Comparison of ENCODE assay signal across 15 mouse cellular contexts in genomic region chr8:120034471-120034870, GRCm38 (mm10). TPM values are rescaled to one million over a fixed set of nuclear protein-coding genes. Genes with fewer than 3 reads are reported as not detected.
DNase-seq lines count a peak whose midpoint lies in the region; ATAC-seq and TF ChIP-seq lines count a peak whose summit lies in the region.
"Had no signal": no experiment of that assay in that cellular context is flagged by ENCODE, and none has a peak within 500 bp of the region (broad histone marks: within the 10 kb centered on the region; RNA-seq: fewer than 3 reads in every experiment).

No protein-coding gene starts in this region.

- no peak for TF ChIP-seq CTCF in brain, embryonic 14.5 days (IDR thresholded peaks at IDR 0.05; ENCODE audit: borderline replicate concordance, extremely low read depth, insufficient read depth, insufficient read length)

- H3K4me3 ChIP-seq in heart, embryonic 10.5 days = no peak overlapping the region
- no peak overlapping the region for H3K4me3 ChIP-seq in heart, embryonic 12.5 days
- H3K4me3 ChIP-seq in midbrain, embryonic 11.5 days (ENCODE audit: low read depth, low read length) = no peak overlapping the region
- no peak overlapping the region for H3K4me3 ChIP-seq in midbrain, embryonic 13.5 days (replicated peaks)
- no peak overlapping the region for H3K4me3 ChIP-seq in limb, embryonic 11.5 days (ENCODE audit: low read depth, low read length)
- no peak overlapping the region for H3K4me3 ChIP-seq in liver, embryonic 12.5 days
- H3K4me3 ChIP-seq: embryonic facial prominence, embryonic 15.5 days; heart, embryonic 13.5 days; neural tube, embryonic 12.5 days had no signal

- 51% methylated on average over 6 of the region's 6 CpGs for WGBS in heart, embryonic 10.5 days
- WGBS in heart, embryonic 12.5 days = 53% methylated on average over 6 of the region's 6 CpGs
- WGBS in midbrain, embryonic 11.5 days = 24% methylated on average over 6 of the region's 6 CpGs
- WGBS in midbrain, embryonic 13.5 days = 30% methylated on average over 6 of the region's 6 CpGs
- WGBS in limb, embryonic 11.5 days = 58% methylated on average over 6 of the region's 6 CpGs
- WGBS in liver, embryonic 12.5 days (ENCODE audit: insufficient replicate concordance) = 62% methylated on average over 6 of the region's 6 CpGs

- peaks cover 51% of the 10 kb centered on the region for H3K4me1 ChIP-seq in heart, embryonic 10.5 days
- peaks cover 31% of the 10 kb centered on the region for H3K4me1 ChIP-seq in heart, embryonic 12.5 days (replicated peaks)
- H3K4me1 ChIP-seq in midbrain, embryonic 11.5 days (ENCODE audit: control insufficient read depth, insufficient read depth, low read length) = peaks cover 13% of the 10 kb centered on the region
- peaks cover 4% of the 10 kb centered on the region; the same call in 1 of the 2 replicates for H3K4me1 ChIP-seq in midbrain, embryonic 13.5 days (replicated peaks)
- peaks cover 21% of the 10 kb centered on the region for H3K4me1 ChIP-seq in limb, embryonic 11.5 days (ENCODE audit: control insufficient read depth, insufficient read depth, low read length)
- no peaks in the 10 kb centered on the region for H3K4me1 ChIP-seq in liver, embryonic 12.5 days

- no peaks in the 10 kb centered on the region for H3K36me3 ChIP-seq in heart, embryonic 10.5 days
- H3K36me3 ChIP-seq in heart, embryonic 12.5 days = no peaks in the 10 kb centered on the region
- H3K36me3 ChIP-seq in midbrain, embryonic 11.5 days (ENCODE audit: control insufficient read depth, insufficient read depth, low read length) = no peaks in the 10 kb centered on the region
- H3K36me3 ChIP-seq in midbrain, embryonic 13.5 days = no peaks in the 10 kb centered on the region
- no peaks in the 10 kb centered on the region; the same call in 1 of the 2 replicates for H3K36me3 ChIP-seq in limb, embryonic 11.5 days (ENCODE audit: control insufficient read depth, insufficient read depth, low read length)
- H3K36me3 ChIP-seq in liver, embryonic 12.5 days = no peaks in the 10 kb centered on the region
- H3K36me3 ChIP-seq: embryonic facial prominence, embryonic 15.5 days; heart, embryonic 13.5 days; neural tube, embryonic 12.5 days had no signal

- H3K27ac ChIP-seq in heart, embryonic 10.5 days = peak overlapping the region; percentile 49
- no peak overlapping the region for H3K27ac ChIP-seq in heart, embryonic 12.5 days (ENCODE audit: poor library complexity, severe bottlenecking)
- H3K27ac ChIP-seq in midbrain, embryonic 11.5 days (ENCODE audit: low read depth, low read length) = peak overlapping the region; percentile 44; the same call in 1 of the 2 replicates
- no peak overlapping the region for H3K27ac ChIP-seq in midbrain, embryonic 13.5 days
- H3K27ac ChIP-seq in limb, embryonic 11.5 days (replicated peaks; ENCODE audit: low read depth, low read length) = peak overlapping the region; percentile 52; the same call in 1 of the 2 replicates
- H3K27ac ChIP-seq in liver, embryonic 12.5 days = no peak overlapping the region
- H3K27ac ChIP-seq: embryonic facial prominence, embryonic 15.5 days; heart, embryonic 13.5 days; liver, embryonic 14.5 days; neural tube, embryonic 12.5 days had no signal

- ATAC-seq in heart, embryonic 12.5 days (ENCODE audit: insufficient number of reproducible peaks, low FRiP score) = no peak
- ATAC-seq in midbrain, embryonic 11.5 days (ENCODE audit: low FRiP score) = peak; percentile 75
- ATAC-seq in midbrain, embryonic 13.5 days = no peak
- no peak for ATAC-seq in limb, embryonic 11.5 days (ENCODE audit: insufficient number of reproducible peaks, low FRiP score, low TSS enrichment, low read depth)
- ATAC-seq in liver, embryonic 12.5 days = no peak

- no peak overlapping the region for H3K9ac ChIP-seq in heart, embryonic 12.5 days
- peak overlapping the region; percentile 30; the same call in 1 of the 2 replicates for H3K9ac ChIP-seq in midbrain, embryonic 11.5 days (ENCODE audit: low read length)
- H3K9ac ChIP-seq in midbrain, embryonic 13.5 days (replicated peaks) = no peak overlapping the region
- no peak overlapping the region for H3K9ac ChIP-seq in limb, embryonic 11.5 days (ENCODE audit: low read length)
- H3K9ac ChIP-seq in liver, embryonic 12.5 days = no peak overlapping the region
- H3K9ac ChIP-seq: embryonic facial prominence, embryonic 15.5 days; heart, embryonic 13.5 days; liver, embryonic 14.5 days; neural tube, embryonic 12.5 days had no signal

- no peak for TF ChIP-seq POLR2A in brain, embryonic 14.5 days (IDR thresholded peaks at IDR 0.05; ENCODE audit: borderline replicate concordance, extremely low read depth, insufficient read depth, insufficient read length, poor library complexity, severe bottlenecking)

- H3K27me3 ChIP-seq in heart, embryonic 10.5 days (ENCODE audit: insufficient read depth, poor library complexity, severe bottlenecking) = peaks cover 24% of the 10 kb centered on the region
- peaks cover 16% of the 10 kb centered on the region for H3K27me3 ChIP-seq in heart, embryonic 12.5 days (replicated peaks)
- no peaks in the 10 kb centered on the region for H3K27me3 ChIP-seq in midbrain, embryonic 11.5 days (ENCODE audit: control insufficient read depth, insufficient read depth, low read length)
- no peaks in the 10 kb centered on the region for H3K27me3 ChIP-seq in midbrain, embryonic 13.5 days
- no peaks in the 10 kb centered on the region for H3K27me3 ChIP-seq in limb, embryonic 11.5 days (ENCODE audit: control insufficient read depth, insufficient read depth, low read length)
- H3K27me3 ChIP-seq in liver, embryonic 12.5 days (replicated peaks) = 0 out of 2 replicates have a peak, but pooled peaks cover 8% of the 10 kb centered on the region
- H3K27me3 ChIP-seq: embryonic facial prominence, embryonic 15.5 days; neural tube, embryonic 12.5 days had no signal

- DNase-seq in heart, embryonic 10.5 days (ENCODE audit: low spot score) = no peak
- peak; percentile 90 for DNase-seq in midbrain, embryonic 11.5 days (ENCODE audit: low spot score, missing footprints)
- peak; percentile 18 for DNase-seq in brain, embryonic 14.5 days (ENCODE audit: low read depth)
- DNase-seq in limb, embryonic 11.5 days (ENCODE audit: low spot score) = no peak
- DNase-seq: cerebellum, postnatal 14 days; kidney, adult 9 months; right cerebral cortex, postnatal 25 days; thymus, postnatal 4 days had no signal

- H3K9me3 ChIP-seq in heart, embryonic 10.5 days = no peaks in the 10 kb centered on the region
- H3K9me3 ChIP-seq in heart, embryonic 12.5 days (replicated peaks) = no peaks in the 10 kb centered on the region
- H3K9me3 ChIP-seq in midbrain, embryonic 11.5 days (ENCODE audit: control insufficient read depth, low read length) = no peaks in the 10 kb centered on the region
- H3K9me3 ChIP-seq in midbrain, embryonic 13.5 days = no peaks in the 10 kb centered on the region
- H3K9me3 ChIP-seq in limb, embryonic 11.5 days (ENCODE audit: control insufficient read depth, low read length) = no peaks in the 10 kb centered on the region
- H3K9me3 ChIP-seq in liver, embryonic 12.5 days (replicated peaks) = no peaks in the 10 kb centered on the region
- H3K9me3 ChIP-seq: embryonic facial prominence, embryonic 15.5 days; heart, embryonic 13.5 days; neural tube, embryonic 12.5 days had no signal

- no peak overlapping the region for H3K4me2 ChIP-seq in heart, embryonic 12.5 days
- no peak overlapping the region for H3K4me2 ChIP-seq in midbrain, embryonic 11.5 days
- H3K4me2 ChIP-seq in midbrain, embryonic 13.5 days (replicated peaks) = no peak overlapping the region
- no peak overlapping the region for H3K4me2 ChIP-seq in limb, embryonic 11.5 days (ENCODE audit: low read depth, severe bottlenecking)
- H3K4me2 ChIP-seq in liver, embryonic 12.5 days = no peak overlapping the region
- H3K4me2 ChIP-seq: embryonic facial prominence, embryonic 15.5 days; heart, embryonic 13.5 days; neural tube, embryonic 12.5 days had no signal

RNA-seq across cellular contexts. Expression of gene Crispld2, which starts 42.2 kb away (rescaled TPM):
- polyA plus RNA-seq in heart, embryonic 10.5 days (2016; fragmentation: Nextera tagmentation; extraction: Ambion mirVana) = 3.2 and 9.7 TPM in 2 replicates
- polyA plus RNA-seq in heart, embryonic 12.5 days (2016; fragmentation: Nextera tagmentation; extraction: Ambion mirVana) = 3.7 and 4.1 TPM in 2 replicates
- 2.3 and 2.9 TPM in 2 replicates for polyA plus RNA-seq in midbrain, embryonic 11.5 days (2014; fragmentation: Nextera tagmentation; extraction: Ambion mirVana)
- 1.9 and 2.1 TPM in 2 replicates for polyA plus RNA-seq in midbrain, embryonic 13.5 days (2015; fragmentation: Nextera tagmentation; extraction: Ambion mirVana)
- 1.3 and 2.2 TPM in 2 replicates for polyA plus RNA-seq in brain, embryonic 14.5 days (2012; rRNA removed)
- polyA plus RNA-seq in limb, embryonic 11.5 days (2014; fragmentation: Nextera tagmentation; extraction: Ambion mirVana) = 2.7 and 3.1 TPM in 2 replicates
- 1.7 and 2.1 TPM in 2 replicates for polyA plus RNA-seq in liver, embryonic 12.5 days (2016; fragmentation: Nextera tagmentation; extraction: Ambion mirVana)

Comparison
In these comparisons a context has a peak if more than half of its experiments do, and no peak if none do; other contexts are left out.
1. H3K27ac ChIP-seq: peak in heart, embryonic 10.5 days (single experiment), midbrain, embryonic 11.5 days (single experiment) and limb, embryonic 11.5 days (single experiment); none in heart, embryonic 12.5 days (single experiment), midbrain, embryonic 13.5 days (single experiment) and liver, embryonic 12.5 days (single experiment).
2. DNase-seq: peak in midbrain, embryonic 11.5 days (single experiment) and brain, embryonic 14.5 days (single experiment); none in heart, embryonic 10.5 days (single experiment) and limb, embryonic 11.5 days (single experiment).